Mouse (Mus musculus) thymus, postnatal 14 days (tissue): ENCODE results near the gene Chrd.

ENCODE experiments used
- DNase-seq: peaks from one replicate; pipeline ENCODE4 v3.0.0; 2021

Chrd gene

DNA sequence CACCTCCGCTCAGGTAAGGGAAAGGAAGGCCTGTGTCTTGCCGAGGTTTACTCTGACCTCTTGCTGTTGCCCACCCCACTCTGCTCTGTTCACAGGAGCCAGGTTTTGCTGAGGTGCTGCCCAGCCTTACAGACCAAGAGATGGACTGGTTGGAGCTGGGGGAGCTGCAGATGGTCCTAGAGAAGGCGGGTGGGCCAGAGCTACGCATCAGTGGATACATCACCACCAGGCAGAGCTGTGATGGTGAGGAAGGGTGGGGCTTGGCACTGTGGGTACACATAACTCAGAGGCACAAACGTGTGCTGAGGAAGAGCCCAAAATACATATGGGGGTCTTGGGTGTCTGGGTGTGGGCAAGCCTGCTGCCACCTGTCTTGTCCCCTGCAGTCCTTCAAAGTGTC is 2.7 kb downstream of the Chrd start:
- DNase-seq = no peak

DNA sequence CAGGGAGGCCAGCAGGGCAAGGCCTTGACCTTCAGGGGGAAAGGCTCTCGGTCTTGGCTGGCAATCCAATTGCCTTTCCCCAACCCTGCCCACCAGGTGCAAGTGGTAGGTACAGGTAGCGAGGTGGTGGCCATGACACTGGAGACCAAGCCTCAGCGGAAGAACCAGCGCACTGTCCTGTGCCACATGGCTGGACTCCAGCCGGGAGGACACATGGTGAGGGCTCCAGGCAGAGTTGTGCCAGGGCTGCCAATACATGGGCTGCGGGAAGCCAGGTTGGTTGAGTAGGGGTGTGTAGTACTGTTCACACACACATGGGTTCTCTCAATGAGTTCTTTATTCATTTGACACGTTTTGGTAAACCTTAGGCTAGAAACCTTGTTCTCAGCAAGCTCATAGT is 3.2 kb downstream of the Chrd start:
- DNase-seq = no peak

DNA sequence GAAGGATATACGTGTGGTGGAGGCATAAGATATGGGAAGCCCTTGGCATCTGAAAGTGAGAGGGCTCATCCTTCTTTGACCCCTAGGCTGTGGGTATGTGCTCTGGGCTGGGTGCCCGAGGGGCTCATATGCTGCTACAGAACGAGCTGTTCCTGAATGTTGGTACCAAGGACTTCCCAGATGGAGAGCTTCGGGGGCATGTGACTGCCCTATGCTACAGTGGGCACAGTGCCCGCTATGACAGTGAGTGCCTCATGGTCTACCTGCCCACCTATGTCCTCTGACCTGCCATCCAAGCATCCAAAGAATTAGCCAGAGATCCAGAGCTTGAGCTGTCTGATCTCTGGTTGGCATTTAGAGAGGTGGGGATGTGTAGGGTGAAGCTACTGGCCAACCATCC is 3.9 kb downstream of the Chrd start:
- no peak for DNase-seq

DNA sequence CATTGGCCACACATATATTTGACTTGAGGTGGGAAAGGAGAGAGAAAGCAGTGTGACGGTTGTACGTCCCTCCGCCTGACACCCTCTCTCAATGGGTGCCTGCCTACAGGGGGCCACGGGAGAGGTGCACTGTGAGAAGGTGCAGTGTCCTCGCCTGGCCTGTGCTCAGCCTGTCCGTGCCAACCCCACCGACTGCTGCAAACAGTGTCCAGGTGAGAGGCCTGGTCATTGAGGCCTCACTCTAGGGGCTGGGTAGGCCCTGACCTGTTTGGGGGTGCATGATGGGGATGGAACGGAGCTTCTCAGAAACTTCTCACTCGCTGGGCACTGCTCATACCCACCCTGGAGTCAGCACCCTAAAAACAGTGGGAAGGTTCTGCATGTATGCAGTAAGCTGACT is 6.9 kb downstream of the Chrd start:
- no peak for DNase-seq

DNA sequence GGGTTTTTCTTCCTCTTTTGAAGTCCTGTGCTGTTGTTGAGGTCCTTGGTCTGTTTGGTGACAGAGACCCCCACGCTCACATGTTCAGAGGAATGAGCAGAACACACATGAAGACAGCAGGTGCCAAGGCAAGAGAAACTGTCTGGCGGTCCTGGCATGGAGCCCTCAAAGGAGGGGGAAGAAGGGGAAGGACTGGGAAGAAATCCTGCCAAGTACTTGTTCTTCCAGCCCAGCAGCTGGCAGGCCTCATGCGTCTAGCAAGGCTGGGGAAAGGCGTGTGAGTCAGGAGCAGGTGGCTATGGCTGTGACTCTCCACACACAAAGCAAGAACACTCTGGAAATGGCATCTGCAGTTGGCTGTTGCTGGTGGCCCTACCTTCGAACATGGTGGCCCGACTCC is 13.7 kb downstream of the Chrd start:
- no peak for DNase-seq

DNA sequence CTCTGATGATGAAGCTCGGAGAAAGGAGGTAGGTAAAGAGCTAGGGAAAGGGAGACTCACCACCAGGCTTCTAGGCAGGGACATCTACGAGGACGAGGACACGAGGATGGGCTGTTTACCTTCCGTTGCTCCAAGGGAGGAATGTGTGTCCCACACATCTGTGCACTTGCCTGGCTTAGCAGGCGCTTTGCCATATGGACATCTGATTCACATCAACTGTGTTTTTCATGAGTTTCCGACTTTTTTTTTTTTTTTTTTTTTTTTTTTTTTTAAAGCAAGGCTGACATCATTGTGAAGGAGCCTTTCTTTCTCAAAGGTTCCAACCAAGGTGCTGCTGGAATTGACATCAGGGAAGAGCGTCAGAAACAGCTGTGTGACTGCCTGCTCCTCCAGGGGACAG is 17.6 kb downstream of the Chrd start:
- no peak for DNase-seq

DNA sequence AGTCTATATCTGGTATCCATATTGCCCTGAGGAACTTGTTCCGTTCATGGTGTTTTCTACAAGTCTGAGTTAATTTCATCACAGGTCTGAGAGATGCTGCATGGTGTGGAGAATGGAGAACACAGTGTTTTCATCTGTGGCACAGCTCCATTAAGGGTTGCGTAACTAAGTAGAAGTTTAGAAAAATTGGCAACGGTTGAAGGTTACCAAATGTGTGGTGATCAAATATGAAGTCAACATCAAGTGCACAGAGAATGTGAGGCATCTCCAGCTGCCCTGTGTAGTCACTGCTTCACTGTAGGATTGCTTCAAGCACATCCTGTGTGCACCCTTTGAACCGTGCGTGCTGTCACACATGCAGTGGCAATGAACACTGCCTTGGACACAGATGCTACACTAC is 23.1 kb downstream of the Chrd start:
- DNase-seq = no peak

DNA sequence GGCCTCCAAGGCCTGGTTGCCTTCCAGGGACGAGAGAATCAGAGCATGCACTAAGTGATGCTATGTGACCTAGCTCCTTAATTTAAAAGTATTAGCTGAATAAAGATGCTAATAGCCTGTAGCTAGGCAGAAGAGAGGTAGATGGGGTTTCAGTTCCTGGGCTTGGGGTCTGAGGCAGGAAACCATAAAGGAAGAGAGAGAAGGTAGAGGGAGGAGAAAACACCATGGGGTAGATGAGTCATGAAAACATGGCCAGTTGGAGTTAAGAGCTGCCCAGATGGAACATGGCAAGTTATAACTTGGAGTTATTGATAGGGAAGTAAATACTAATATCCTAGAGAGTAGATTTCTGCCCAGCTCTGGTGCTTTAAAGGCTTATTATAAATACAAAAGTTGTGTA is 24.5 kb downstream of the Chrd start:
- DNase-seq = no peak

DNA sequence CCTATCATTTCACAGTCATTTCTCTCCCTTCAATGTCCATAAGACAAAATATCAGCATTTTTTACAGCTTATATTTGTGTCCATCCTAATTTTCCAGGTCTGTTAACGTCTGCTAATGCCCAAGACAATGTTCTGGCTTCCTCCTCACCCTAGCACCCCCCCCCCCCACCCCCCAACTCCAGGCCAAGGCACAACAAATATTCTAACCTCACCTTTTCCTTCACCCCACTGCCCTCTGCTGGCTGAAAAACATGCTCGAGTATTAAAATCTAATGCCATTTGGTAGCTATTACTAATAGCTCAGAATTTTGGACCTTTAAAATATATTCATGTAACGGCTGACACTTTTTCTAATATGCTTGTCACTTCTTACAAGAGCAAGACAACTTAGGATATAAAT is 28.8 kb downstream of the Chrd start:
- DNase-seq = peak; percentile 49

DNA sequence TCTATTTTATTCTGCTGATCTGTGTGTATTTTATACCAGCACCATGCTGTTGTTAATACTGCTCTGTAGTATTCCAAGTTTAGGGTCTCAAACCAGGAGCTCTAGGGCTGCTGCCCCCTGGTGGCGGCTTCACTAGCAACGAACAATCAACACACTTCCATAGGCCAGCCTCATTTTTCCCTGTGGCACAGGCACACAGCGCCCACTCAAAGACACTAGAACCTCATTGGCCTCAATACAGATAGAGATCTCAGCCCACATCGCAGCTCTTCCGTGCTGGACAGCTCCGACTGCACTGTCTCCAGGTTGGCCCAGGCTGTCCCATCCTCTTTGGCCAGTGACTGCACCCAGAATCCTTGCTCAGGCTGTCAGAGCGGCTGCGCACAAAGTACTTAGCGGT is 32.3 kb downstream of the Chrd start:
- peak; percentile 62 for DNase-seq

DNA sequence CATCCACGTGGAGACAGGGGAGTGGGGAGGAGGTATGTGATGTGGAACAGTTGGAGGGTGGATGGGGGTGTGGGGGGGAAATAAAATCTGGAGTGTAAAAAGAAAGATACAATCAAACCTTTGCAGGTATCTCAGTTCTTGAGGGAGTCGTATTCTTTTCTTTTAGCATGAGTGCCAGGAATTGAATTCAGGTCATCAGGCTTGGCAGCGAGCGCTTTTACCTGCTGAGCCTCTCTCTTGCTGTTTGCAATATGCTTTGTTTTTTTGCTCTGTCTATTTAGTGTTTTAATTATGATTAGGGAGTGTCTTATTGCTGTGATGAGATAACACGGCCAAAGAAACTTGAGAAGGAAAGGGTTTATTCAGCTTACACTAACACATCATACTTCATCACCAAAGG is 42.1 kb downstream of the Chrd start:
- DNase-seq = no peak

DNA sequence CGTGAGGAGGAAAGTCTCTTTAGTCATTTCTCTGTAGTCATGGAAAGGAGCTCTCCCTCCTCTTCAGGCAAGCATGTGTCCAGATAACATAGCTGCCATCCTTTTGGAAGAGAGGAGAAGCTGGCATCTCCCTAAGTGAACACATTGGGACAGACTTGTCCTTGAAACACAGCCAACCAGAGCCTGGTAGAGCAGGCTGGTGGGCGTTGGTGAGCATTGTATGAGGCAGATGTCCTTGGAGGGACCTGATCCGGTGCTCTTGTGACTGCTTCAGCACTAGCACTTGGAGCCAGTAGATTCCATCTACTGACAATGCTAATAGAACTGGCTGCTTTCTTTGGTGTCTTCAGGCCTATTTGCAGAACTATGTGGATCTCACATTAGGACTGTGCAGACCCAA is 46.9 kb downstream of the Chrd start:
- DNase-seq = no peak

DNA sequence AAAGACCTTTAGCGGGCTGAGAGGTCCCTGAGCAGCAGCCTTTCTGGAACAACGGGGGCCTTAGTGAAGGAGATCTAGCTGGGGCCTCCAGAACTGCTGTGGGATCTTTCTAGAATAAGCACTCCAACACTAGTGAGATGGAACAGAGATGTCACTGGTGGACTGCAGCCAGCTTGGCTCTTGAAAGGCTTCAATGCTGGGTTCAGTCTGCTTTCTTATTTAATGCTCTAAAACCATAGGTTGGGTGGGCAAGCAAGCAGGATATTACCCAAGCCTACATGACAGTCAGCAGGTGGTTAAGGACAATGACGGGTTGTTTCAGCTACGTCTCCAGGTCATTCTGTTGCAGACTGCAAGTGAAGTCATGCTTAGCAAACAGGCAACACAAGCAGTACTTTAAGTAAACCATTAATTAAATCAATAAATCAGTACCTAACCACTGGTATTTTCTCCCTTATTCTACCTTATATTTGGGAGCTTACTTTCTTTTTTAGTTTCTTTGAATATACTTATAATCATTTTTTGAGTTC is 48.2 kb downstream of the Chrd start:
- no peak for DNase-seq

DNA sequence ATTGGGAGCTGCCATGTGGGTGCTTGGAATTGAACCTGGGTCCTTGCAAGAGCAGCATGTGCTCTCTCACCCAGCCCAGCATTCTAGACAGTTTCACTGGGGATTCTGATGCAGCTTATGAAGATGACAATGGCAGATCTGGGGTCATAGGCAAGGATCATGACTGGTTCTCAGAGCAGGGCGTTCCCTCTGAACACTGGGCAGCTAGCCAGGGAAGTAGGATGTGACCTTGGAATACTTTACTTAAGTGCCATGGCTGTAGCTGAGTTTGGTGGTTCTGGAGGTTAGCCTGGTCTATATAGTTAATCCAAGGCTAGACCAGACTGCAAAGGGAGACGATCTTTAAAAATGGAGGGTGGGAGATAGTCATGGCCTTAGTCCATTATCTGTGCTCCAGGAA is 51.0 kb downstream of the Chrd start:
- no peak for DNase-seq

DNA sequence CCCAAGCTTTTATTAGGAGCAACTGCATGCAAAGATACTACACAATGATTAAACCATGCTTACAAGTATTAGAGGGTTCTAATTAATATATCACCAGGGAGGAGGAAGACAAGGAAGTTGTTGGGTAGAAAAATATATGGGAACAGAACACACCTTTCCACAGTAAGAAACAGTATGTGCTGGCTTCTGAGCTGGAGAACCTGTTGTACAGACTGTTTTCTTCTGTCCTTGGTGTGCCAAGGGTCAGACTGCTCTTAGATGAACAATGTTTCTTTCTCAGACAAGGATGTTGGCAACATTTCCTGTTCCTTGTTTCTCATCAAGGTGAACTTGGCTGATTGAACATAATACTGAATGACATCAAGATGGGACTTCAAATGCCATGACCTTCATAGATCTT is 51.8 kb downstream of the Chrd start:
- DNase-seq = no peak

DNA sequence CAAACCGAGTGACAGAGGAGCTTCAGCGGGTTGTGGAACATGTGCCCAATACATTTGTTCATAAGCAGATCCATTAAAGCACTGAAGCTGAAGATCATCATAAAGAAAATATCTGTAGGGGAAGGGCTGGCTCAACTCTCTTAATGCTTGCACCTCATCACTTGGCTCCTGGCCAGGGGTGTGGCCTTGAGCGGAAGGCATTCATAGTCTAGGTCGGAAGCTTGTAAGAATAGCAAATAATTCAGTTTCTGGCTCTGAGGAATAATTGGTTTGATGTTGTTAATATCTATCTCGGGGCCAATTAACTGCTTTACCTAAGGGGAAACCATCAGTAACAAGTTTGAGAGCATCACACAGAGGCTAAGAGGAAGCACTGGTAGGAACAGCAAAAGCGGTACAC is 53.6 kb downstream of the Chrd start:
- DNase-seq = no peak

DNA sequence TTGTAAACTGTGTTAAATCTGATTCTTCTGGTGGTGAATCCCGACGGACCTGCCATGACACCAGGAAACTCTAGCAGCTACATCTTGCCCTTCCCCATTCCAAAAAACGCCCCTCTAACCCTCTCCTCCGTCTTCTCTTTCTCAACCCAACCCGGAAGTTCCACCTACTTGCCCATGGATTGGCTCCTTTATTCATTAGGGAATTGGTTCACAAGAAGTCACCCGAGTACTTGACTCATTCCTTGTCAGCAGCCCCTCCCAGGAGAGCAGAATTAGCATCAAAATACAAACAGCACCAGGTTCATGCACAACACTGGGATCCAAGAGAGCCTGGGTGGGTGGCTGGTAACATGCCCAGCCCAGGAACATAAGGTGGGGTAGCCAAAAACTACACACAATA is 58.9 kb downstream of the Chrd start:
- no peak for DNase-seq
